Mouse (Mus musculus): ENCODE results near the gene Coil.

Gene Coil

DNA sequence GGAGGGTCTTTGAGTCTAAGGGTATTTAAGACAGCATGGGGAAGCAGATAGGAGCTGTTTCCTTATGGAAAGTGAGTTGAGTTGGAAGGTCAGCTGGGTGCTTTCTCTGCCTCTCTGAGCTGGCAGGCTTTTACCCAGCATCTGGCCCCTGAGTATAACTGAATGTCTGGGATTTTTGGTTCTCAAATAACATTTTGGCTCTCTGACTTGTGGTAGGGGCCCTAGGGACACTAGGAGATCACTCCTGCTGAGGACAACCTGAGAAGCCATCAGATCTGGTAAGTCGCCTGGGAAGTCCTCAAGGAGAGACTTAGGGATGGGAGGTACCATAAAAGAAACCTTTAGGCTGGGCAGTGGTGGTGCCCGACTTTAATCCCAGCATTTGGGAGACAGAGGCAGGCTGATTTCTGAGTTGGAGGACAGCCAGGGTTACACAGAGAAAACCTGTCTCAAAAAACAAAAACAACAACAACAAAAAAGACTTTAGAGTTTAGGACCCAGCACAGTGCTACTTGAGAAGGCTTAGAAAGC, at the start of gene Coil:
Gene Coil, plus strand, starts transcription at position 51 of the 531 bp plus-strand sequence.
- peak in 1 of 2 experiments; percentile 17 for DNase-seq (ENCODE audit: low spot score in 2 of 2)

GRCm38 (mm10) chr11:88926566-88926965, 43.5 kb upstream of the Coil start:
- DNase-seq (ENCODE audit: low spot score in 2 of 2): no peak

DNA sequence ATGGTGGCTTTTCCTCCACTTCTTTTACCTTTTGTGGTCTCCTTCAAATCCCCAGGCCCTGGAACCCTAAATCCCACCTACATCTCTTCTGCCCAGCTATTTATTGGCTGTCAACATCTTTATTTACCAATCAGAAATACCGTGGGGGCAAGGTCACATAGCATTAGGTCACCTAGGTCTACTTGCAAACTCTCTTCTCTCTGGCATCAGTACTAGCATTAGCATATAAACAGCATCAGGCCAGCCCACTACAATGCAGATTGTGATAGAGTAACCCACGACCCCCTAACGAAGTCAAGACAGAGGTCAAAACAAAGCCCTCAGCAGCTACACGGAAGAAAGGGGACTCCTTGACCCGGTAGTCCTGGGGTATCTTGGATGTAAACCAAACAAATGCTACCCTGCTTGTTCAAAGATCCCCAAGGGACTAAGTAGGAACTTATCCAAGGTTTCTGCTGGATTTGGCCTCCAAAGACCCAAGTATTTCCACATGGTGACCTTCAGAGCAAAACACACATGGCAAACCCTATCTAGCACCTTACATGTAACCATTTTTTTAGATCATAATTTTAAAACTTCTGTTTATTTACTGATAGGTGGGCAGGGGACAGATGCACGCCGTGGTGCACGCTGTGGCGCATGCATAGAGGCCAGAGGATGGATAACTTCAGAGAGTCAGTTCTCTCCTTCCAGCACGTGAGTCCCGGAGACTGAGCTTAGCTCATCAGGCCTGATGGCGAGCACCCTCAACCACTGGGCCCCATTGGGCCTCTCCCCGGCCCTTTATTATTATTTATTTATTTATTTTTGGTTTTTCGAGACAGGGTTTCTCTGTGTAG, 38.1 kb upstream of the Coil start:
- no peak for DNase-seq (ENCODE audit: low spot score in 2 of 2)

DNA sequence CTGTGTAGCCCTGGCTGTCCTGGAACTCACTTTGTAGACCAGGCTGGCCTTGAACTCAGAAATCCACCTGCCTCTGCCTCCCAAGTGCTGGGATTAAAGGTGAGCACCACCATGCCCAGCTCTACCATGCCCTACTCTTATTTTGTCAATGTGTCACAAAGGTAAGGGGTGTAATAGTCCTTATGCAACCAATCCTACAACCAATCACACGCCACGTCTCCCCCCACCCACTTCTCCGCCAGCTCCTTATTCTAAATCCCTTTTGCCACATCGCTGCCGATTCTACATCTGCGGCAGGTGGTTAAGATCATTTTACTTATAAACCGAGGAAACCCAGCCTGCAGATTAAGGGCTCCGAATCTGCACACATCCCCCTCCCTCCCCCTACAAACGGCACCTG, 37.0 kb upstream of the Coil start:
- no peak for DNase-seq (ENCODE audit: low spot score in 2 of 2)

DNA sequence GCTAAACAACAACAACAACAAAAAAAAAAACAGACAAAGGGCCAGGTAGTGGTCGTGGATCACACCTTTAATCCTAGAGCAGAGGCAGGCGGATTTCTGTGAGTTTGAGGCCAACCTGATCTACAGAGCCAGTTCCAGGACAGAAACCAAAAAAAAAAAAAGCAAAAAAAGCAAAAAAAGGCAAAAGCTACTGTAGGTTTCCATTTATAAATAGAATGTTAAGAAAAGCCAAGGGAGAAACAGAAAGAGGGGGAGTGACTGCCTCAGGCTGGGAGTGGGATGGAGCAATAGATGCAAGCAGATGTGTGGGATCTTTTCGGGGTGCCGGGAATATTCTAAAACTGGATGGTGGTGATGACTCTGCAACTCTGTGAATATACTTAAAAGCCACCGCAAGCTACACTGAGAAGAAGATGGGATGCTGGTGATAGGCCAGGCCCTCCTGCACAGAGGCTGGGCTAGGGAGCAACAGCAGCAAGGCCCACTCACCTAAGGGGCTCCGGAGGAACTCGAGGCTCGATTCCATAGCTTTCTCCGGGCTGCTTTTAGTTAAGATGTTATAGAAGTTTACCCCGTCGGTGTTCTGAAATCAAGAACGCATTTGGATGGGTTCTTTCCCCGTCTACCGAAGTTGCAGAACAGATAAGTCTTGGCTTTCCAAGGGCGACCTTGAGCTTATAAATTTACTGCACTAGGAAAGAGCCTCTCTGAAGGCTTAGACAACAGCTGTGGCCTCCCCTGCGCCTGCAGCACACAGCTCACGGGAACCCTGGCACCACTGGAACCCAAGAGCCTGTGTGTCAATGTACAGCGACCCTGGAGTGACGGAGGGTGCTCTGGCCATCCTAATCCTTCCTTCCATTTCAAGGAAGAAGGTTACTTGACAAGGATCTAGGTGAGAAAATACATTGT, 35.7 kb upstream of the Coil start:
- no peak for DNase-seq (ENCODE audit: low spot score in 2 of 2)

DNA sequence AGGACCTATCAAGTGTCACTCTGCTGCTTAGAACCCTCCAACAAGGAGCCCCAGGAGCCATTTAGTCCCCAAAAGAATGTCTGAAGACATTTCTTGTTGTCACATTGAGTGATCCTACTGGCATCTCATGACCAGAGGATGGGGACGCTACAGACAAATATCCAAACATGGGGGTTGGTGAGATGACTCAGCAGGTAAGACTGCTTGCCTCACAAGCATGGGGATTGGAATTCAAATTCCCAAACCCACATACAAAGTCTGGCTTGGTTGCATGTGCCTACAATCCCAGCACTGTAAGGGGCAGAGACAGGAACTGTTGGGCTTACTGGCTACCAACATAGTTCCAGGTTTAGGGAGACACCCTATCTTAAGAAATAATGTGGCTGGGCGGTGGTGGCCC, 32.2 kb upstream of the Coil start:
- DNase-seq (ENCODE audit: low spot score in 2 of 2): no peak

- DNase-seq (ENCODE audit: low spot score in 2 of 2): no peak
These were observed 31.3 kb upstream of the Coil start for GRCm38 (mm10) chr11:88938770-88939169.

- DNase-seq (ENCODE audit: low spot score in 2 of 2): no peak
These were observed 30.4 kb upstream of the Coil start for GRCm38 (mm10) chr11:88939634-88940033.

DNA sequence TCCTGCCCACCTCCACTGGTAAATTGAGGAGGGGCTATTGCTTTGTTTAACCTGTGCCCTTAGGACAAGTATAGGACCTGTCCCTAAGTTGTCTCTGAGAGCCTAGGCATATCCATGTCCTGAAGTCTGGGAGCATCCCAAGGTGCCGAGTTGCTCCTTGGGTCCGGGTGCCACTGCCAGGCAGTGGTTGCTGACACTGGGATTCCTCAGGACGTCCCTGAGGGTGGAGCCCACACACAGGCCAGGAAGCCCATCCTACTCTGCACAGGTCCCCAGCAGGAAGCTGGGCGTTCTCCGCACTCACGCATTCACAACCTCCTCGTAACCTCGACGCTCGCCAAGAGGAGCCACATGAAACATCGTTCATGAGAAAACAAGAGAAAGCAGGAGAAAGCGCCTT, 28.6 kb upstream of the Coil start:
- no peak for DNase-seq (ENCODE audit: low spot score in 2 of 2)

- DNase-seq (ENCODE audit: low spot score in 2 of 2): no peak
These were observed 24.0 kb upstream of the Coil start for GRCm38 (mm10) chr11:88945971-88946585.

GRCm38 (mm10) chr11:88948896-88949295, 21.2 kb upstream of the Coil start:
- DNase-seq (ENCODE audit: low spot score in 2 of 2): no peak

- DNase-seq (ENCODE audit: low spot score in 2 of 2): no peak
These were observed 20.0 kb upstream of the Coil start for GRCm38 (mm10) chr11:88949802-88950639.

GRCm38 (mm10) chr11:88950640-88951250, 19.3 kb upstream of the Coil start:
- DNase-seq (ENCODE audit: low spot score in 2 of 2): no peak

GRCm38 (mm10) chr11:88951576-88951975, 18.5 kb upstream of the Coil start:
- DNase-seq (ENCODE audit: low spot score in 2 of 2): no peak

- DNase-seq (ENCODE audit: low spot score in 2 of 2): no peak
These were observed 17.9 kb upstream of the Coil start for GRCm38 (mm10) chr11:88952117-88952516.

DNA sequence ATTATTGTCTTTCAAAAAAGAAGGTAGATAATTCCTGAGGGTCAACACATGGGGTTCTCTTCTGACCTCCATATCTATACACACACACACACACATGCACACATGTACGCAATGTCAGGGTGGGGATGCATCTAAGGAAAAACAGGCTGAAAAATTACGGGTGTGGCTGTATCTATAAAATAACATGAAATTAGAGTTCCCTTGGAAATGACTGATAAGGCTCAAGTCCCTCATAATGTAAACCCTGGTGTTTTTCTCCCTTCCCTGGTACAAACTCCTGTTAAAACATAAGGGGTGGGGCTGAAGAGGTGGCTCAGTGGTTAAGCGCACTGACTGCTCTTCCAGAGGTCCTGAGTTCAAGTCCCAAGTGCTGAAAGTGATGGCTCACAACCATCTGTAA, 16.5 kb upstream of the Coil start:
- no peak for DNase-seq (ENCODE audit: low spot score in 2 of 2)

GRCm38 (mm10) chr11:88954803-88955202, 15.2 kb upstream of the Coil start:
- DNase-seq (ENCODE audit: low spot score in 2 of 2): no peak

- DNase-seq (ENCODE audit: low spot score in 2 of 2): peak; percentile 96
These were observed 14.7 kb upstream of the Coil start, which contains the start of gene Scpep1 for GRCm38 (mm10) chr11:88955217-88955969. TSS of gene Scpep1 (minus strand) at chr11:88955465.

GRCm38 (mm10) chr11:88958851-88959250, 11.2 kb upstream of the Coil start:
- no peak for DNase-seq (ENCODE audit: low spot score in 2 of 2)

GRCm38 (mm10) chr11:88966881-88967361, 3.1 kb upstream of the Coil start, which contains the start of gene Elobl:
TSS of gene Elobl (minus strand) at chr11:88966931.
- DNase-seq (ENCODE audit: low spot score in 2 of 2): no peak

Measured in spleen, postnatal 14 days (tissue).